Mouse (Mus musculus) liver, postnatal 0 days (tissue): Measurements from ENCODE around the gene Hoxc13.

Source experiments
- CTCF ChIP-seq: sonication (generic); IDR thresholded peaks from 2 replicates; pipeline ENCODE4 v1.5.1; 2016; ENCODE audit warnings: antibody characterized with exemption, low read depth
- EP300 ChIP-seq: IDR thresholded peaks from 2 replicates; pipeline ENCODE4 v1.6.1; 2016; ENCODE audit warnings: antibody characterized with exemption, low read depth, mild to moderate bottlenecking

- TF ChIP-seq EP300 (no peak), CTCF (no peak)
Measured at GRCm38 (mm10) chr15:102950877-102951276, 30.0 kb downstream of the Hoxc13 start.
